Mouse (Mus musculus) C2C12 (cell line): ENCODE measurements around the gene Sdcbp2. TPM values are rescaled to one million over a fixed set of nuclear protein-coding genes. Genes with fewer than 3 reads are reported as not detected.
"Not testable (repeated sequence)": the region's sequence is repeated elsewhere in the genome, so short reads cannot be mapped to it uniquely, and the experiment has no call there.

Experiments used
- H3K27me3 ChIP-seq: one replicate; pipeline ENCODE4 v1.6.1; 2011; ENCODE audit not compliant: control insufficient read depth, insufficient read depth, insufficient read length
- H3K36me3 ChIP-seq: one replicate; pipeline ENCODE4 v1.6.1; 2011; ENCODE audit not compliant: control insufficient read depth, insufficient read depth
- H3K4me3 ChIP-seq: one replicate; pipeline ENCODE4 v1.5.1; 2011; ENCODE audit warnings: mild to moderate bottlenecking, control low read depth; ENCODE audit not compliant: poor library complexity, insufficient read depth, severe bottlenecking
- H3K79me2 ChIP-seq: one replicate; pipeline ENCODE4 v1.6.1; 2011; ENCODE audit not compliant: control insufficient read depth, insufficient read depth
- H3K79me3 ChIP-seq: one replicate; pipeline ENCODE4 v1.6.1; 2011; ENCODE audit warnings: low read depth, control low read depth
- H3ac ChIP-seq: one replicate; pipeline ENCODE3; 2011; ENCODE audit warnings: low read depth; ENCODE audit not compliant: control insufficient read depth, insufficient read length
- CEBPB ChIP-seq: IDR thresholded peaks from one replicate; pipeline ENCODE4 v1.6.1; 2011; ENCODE audit warnings: low read depth, mild to moderate bottlenecking, control low read depth, moderate library complexity
- CTCF ChIP-seq: IDR thresholded peaks from one replicate; pipeline ENCODE4 v1.5.1; 2011; ENCODE audit not compliant: control insufficient read depth, insufficient read depth, insufficient read length
- FOSL1 ChIP-seq: IDR thresholded peaks from one replicate; pipeline ENCODE4 v1.8.0; 2011; ENCODE audit warnings: mild to moderate bottlenecking, low read length; ENCODE audit not compliant: poor library complexity, insufficient read depth, severe bottlenecking
- MAX ChIP-seq: IDR thresholded peaks from one replicate; pipeline ENCODE4 v1.6.1; 2011; ENCODE audit warnings: mild to moderate bottlenecking, control low read depth
- MYOD1 ChIP-seq: IDR thresholded peaks from one replicate; pipeline ENCODE4 v1.6.1; 2011; ENCODE audit warnings: low read depth; ENCODE audit not compliant: control insufficient read depth, insufficient read length
- MYOG ChIP-seq: IDR thresholded peaks from one replicate; pipeline ENCODE4 v1.6.1; 2011; ENCODE audit not compliant: control insufficient read depth, insufficient read length; ENCODE audit errors: extremely low read depth
- USF1 ChIP-seq: IDR thresholded peaks from one replicate; pipeline ENCODE4 v1.6.1; 2011; ENCODE audit warnings: low read depth, mild to moderate bottlenecking, control low read depth, moderate library complexity
- polyA plus RNA-seq: library from polyadenylated mRNA; unstranded; fragments of >200 nt; fragmentation: generic; extraction: Trizol; gene quantifications from one replicate; pipeline ENCODE4 v1.2.1, GENCODE M21; 2012; ENCODE audit warnings: missing spikeins

Gene Sdcbp2
- polyA plus RNA-seq, 1 experiment, result 0.30 TPM

GRCm38 (mm10) chr2:151608435-151608834, 36.0 kb downstream of the Sdcbp2 start:
- Histone ChIP-seq H3ac (no peak overlapping the region), H3K27me3 (peaks cover 31% of the 10 kb centered on the region), H3K36me3 (no peaks in the 10 kb centered on the region), H3K4me3 (no peak overlapping the region), H3K79me3 (no peaks in the 10 kb centered on the region), H3K79me2 (no peaks in the 10 kb centered on the region)
- TF ChIP-seq FOSL1, result no peak
- TF ChIP-seq MYOG, result no peak
- TF ChIP-seq MYOD1, result no peak
- no peak for TF ChIP-seq CTCF
- no peak for TF ChIP-seq CEBPB

GRCm38 (mm10) chr2:151609974-151610373, 37.6 kb downstream of the Sdcbp2 start:
- Histone ChIP-seq H3K27me3 (peaks cover 23% of the 10 kb centered on the region), H3ac (no peak overlapping the region), H3K79me3 (no peaks in the 10 kb centered on the region), H3K36me3 (no peaks in the 10 kb centered on the region), H3K79me2 (no peaks in the 10 kb centered on the region), H3K4me3 (no peak overlapping the region)
- TF ChIP-seq USF1, result no peak
- no peak for TF ChIP-seq MYOG
- no peak for TF ChIP-seq FOSL1
- no peak for TF ChIP-seq MYOD1
- TF ChIP-seq MAX, result no peak
- no peak for TF ChIP-seq CEBPB
- TF ChIP-seq CTCF, result no peak

DNA sequence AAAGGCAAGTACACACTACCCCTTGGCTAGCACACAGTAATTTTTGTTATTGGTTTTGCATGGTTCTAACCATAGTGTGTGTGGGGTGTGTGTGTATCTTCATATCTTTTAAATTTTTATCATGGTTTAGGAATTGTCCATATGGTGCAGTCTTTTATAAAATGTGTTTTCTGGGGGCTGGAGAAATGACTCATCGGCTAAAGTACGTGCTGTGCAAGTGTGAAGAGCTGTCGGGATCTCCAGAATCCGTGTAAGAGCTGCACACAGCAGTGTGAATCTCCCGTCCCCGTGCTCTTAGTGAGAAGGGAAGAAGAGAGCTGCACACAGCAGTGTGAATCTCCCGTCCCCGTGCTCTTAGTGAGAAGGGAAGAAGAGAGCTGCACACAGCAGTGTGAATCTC, 43.4 kb downstream of the Sdcbp2 start:
- not testable (repeated sequence) for H3K79me3 ChIP-seq, H3K4me3 ChIP-seq, H3K27me3 ChIP-seq, H3K36me3 ChIP-seq, H3ac ChIP-seq, H3K79me2 ChIP-seq

DNA sequence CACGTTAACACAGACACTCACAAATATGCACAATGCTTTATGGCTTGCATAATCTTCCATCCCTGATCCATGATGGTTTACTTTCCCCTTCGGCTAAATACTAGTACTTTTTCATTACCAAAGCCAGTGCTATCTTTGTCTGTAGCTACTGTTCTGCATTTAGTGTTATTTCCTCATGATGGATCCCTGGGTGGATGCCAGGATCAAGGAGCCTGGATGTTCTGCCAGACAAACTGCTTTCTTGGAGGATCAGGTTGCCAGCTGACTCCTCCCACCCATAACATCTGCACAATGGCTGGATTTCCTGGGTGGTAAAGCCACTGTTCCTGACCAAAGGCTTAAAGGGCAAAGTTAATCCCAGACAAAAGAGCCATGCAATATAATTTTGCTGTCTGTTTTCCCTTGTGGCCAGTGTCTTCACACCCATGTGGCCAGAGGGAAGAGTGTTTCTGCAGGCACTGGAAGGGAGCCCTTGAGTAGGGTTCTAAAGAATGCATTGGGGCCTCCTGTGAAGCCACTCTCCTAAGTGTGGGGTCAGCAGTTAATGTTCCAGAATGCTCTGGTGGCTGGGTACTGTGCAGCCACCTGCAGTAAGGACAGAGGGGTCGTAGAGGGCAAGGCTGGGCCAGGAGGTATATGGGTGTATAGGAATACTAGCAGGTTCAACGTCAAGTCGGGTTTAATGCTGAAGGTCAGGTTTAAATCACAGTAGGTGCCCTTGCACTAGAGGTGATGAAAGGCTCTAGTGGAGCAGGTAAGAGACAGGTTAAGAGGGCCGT, 44.3 kb downstream of the Sdcbp2 start:
- Histone ChIP-seq H3K79me2 (no peaks in the 10 kb centered on the region), H3K79me3 (no peaks in the 10 kb centered on the region), H3K27me3 (peaks cover 9% of the 10 kb centered on the region), H3K36me3 (no peaks in the 10 kb centered on the region), H3ac (no peak overlapping the region), H3K4me3 (no peak overlapping the region)
- TF ChIP-seq CTCF (no peak), CEBPB (no peak), USF1 (no peak), MAX (no peak), MYOG (no peak), FOSL1 (no peak), MYOD1 (no peak)

DNA sequence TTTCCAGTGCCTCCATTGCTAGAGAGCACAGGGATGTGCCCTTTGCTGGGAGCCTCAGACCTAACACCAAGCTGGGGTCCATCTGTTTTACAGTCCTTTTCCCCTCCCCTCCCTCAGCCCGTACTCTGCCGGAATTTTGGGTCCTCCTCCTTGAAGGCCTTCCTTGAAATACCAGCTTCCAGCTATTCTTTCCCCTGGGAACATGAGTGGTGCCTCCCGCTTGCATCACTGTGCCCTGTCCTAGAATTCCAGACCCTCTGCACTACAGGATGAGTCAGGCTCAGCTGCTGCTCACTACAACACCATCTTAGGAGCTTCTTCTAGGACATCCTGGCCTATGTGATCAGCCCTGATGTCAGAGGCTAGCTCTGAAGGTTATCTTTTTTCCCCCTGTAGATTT, 51.4 kb downstream of the Sdcbp2 start:
- TF ChIP-seq MYOD1 (no peak), MYOG (no peak)

GRCm38 (mm10) chr2:151626296-151626695, 53.9 kb downstream of the Sdcbp2 start:
- TF ChIP-seq MYOD1, result no peak
- no peak for TF ChIP-seq MAX
- no peak for TF ChIP-seq MYOG
- TF ChIP-seq FOSL1, result no peak
- no peak for TF ChIP-seq CTCF
- TF ChIP-seq CEBPB, result no peak
- TF ChIP-seq USF1, result no peak
- Histone ChIP-seq H3K79me3 (no peaks in the 10 kb centered on the region), H3K36me3 (no peaks in the 10 kb centered on the region)

More for the DNA sequence above, 51.4 kb downstream of the Sdcbp2 start:
- H3K36me3 ChIP-seq, result no peaks in the 10 kb centered on the region
- no peaks in the 10 kb centered on the region for H3K79me2 ChIP-seq
- H3K4me3 ChIP-seq, result no peak overlapping the region
- H3ac ChIP-seq, result no peak overlapping the region
- H3K27me3 ChIP-seq, result peaks cover 15% of the 10 kb centered on the region
- no peaks in the 10 kb centered on the region for H3K79me3 ChIP-seq

More at GRCm38 (mm10) chr2:151626296-151626695, 53.9 kb downstream of the Sdcbp2 start:
- H3K4me3 ChIP-seq, result no peak overlapping the region
- no peak overlapping the region for H3ac ChIP-seq
- H3K27me3 ChIP-seq, result peaks cover 32% of the 10 kb centered on the region
- H3K79me2 ChIP-seq, result no peaks in the 10 kb centered on the region
